In the genomic region with DNA sequence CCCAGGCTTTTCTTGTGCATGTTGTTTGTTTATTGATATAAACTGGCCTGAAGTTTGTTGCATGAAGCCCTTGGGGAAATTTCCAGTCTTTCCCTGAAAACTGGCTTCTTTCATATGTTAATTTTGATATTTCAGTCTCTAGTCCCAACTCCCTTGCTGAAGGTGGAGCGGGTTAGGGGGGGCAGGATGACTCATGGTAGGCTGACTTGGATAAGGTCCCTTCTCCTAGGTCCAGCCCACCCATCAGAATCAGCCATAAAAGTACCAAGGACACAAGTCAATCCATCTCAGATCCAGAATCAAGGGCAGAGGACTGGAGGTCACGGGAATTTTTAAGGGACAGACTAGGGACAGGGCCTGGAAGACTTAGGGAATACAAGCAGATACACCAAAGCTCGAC, we compare ENCODE assay signal across 30 mouse cellular contexts. TPM values are rescaled to one million over a fixed set of nuclear protein-coding genes. Genes with fewer than 3 reads are reported as not detected.
"Had no signal": no experiment of that assay in that cellular context is flagged by ENCODE, and none has a peak within 500 bp of the region (broad histone marks: within the 10 kb centered on the region; RNA-seq: fewer than 3 reads in every experiment).

No protein-coding gene starts in this region.

- H3K27ac ChIP-seq: kidney, embryonic 15.5 days; limb, embryonic 10.5 days; limb, embryonic 13.5 days; liver, embryonic 13.5 days; macrophage; midbrain, embryonic 12.5 days; neural tube, embryonic 13.5 days; stomach, postnatal 0 days had no signal

- ATAC-seq: midbrain, embryonic 16.5 days had no signal

- DNase-seq: kidney, adult 8-10 months; kidney, postnatal 10 days; kidney, postnatal 36 days; layer of hippocampus, adult 9-11 months; liver; liver, embryonic 13.5 days; lung, adult 2 months; lung, postnatal 14 days; retina, postnatal 1 day; right cerebral cortex, postnatal 4 days; thymus, adult 18-20 months; thymus, postnatal 4 days had no signal

- H3K4me1 ChIP-seq: limb, embryonic 10.5 days; limb, embryonic 13.5 days; neural tube, embryonic 13.5 days had no signal

- H3K36me3 ChIP-seq: kidney, embryonic 15.5 days; limb, embryonic 10.5 days; limb, embryonic 13.5 days; liver, embryonic 13.5 days; midbrain, embryonic 12.5 days; neural tube, embryonic 13.5 days had no signal

- H3K4me3 ChIP-seq: kidney, embryonic 15.5 days; limb, embryonic 10.5 days; limb, embryonic 13.5 days; liver, embryonic 13.5 days; midbrain, embryonic 12.5 days; myocyte; neural tube, embryonic 13.5 days had no signal

- H3K27me3 ChIP-seq: kidney, embryonic 15.5 days; limb, embryonic 13.5 days; liver, embryonic 13.5 days; midbrain, embryonic 12.5 days; neural tube, embryonic 13.5 days had no signal

- H3K9me3 ChIP-seq: kidney, embryonic 15.5 days; limb, embryonic 10.5 days; limb, embryonic 13.5 days; liver, embryonic 13.5 days; midbrain, embryonic 12.5 days; neural tube, embryonic 13.5 days had no signal

- H3K4me2 ChIP-seq: kidney, embryonic 15.5 days; limb, embryonic 13.5 days; liver, embryonic 13.5 days; midbrain, embryonic 12.5 days; neural tube, embryonic 13.5 days had no signal

- H3K9ac ChIP-seq: kidney, embryonic 15.5 days; limb, embryonic 13.5 days; liver, embryonic 13.5 days; midbrain, embryonic 12.5 days; neural tube, embryonic 13.5 days had no signal

RNA-seq across cellular contexts. Expression of a gene that starts 7.4 kb away (rescaled TPM):
- total RNA-seq: layer of hippocampus, postnatal 25 days; left cerebral cortex, adult 18-20 months; left cerebral cortex, postnatal 25 days; megakaryocyte, adult 5-6 weeks; monocyte, adult 5-6 weeks; neutrophil, adult 5-6 weeks had no signal
- polyA plus RNA-seq: kidney, embryonic 15.5 days; limb, embryonic 10.5 days; limb, embryonic 13.5 days; lung, adult 2 months; lung, embryonic 16.5 days; macrophage; midbrain, embryonic 12.5 days; midbrain, embryonic 16.5 days; neural tube, embryonic 13.5 days; stomach, embryonic 14.5 days had no signal

RNA-seq across cellular contexts. Expression of a gene that starts 30.0 kb away (rescaled TPM):
- total RNA-seq: layer of hippocampus, postnatal 25 days; left cerebral cortex, adult 18-20 months; left cerebral cortex, postnatal 25 days; monocyte, adult 5-6 weeks; neutrophil, adult 5-6 weeks had no signal
- polyA plus RNA-seq: limb, embryonic 10.5 days; lung, adult 2 months; lung, embryonic 16.5 days; macrophage; midbrain, embryonic 12.5 days; midbrain, embryonic 16.5 days; neural tube, embryonic 13.5 days; stomach, embryonic 14.5 days had no signal

RNA-seq across cellular contexts. Expression of a gene that starts 34.9 kb away (rescaled TPM):
- total RNA-seq: layer of hippocampus, postnatal 25 days; left cerebral cortex, adult 18-20 months; left cerebral cortex, postnatal 25 days; megakaryocyte, adult 5-6 weeks; monocyte, adult 5-6 weeks; neutrophil, adult 5-6 weeks had no signal
- polyA plus RNA-seq: kidney, embryonic 15.5 days; limb, embryonic 10.5 days; limb, embryonic 13.5 days; liver, embryonic 16.5 days; lung, adult 2 months; lung, embryonic 16.5 days; macrophage; midbrain, embryonic 12.5 days; midbrain, embryonic 16.5 days; myocyte; neural tube, embryonic 13.5 days; stomach, embryonic 14.5 days had no signal

RNA-seq across cellular contexts. Expression of a gene that starts 47.7 kb away (rescaled TPM):
- total RNA-seq: layer of hippocampus, postnatal 25 days; left cerebral cortex, adult 18-20 months; left cerebral cortex, postnatal 25 days; megakaryocyte, adult 5-6 weeks; monocyte, adult 5-6 weeks; neutrophil, adult 5-6 weeks had no signal
- polyA plus RNA-seq: limb, embryonic 10.5 days; limb, embryonic 13.5 days; macrophage; midbrain, embryonic 12.5 days; midbrain, embryonic 16.5 days; myocyte; neural tube, embryonic 13.5 days had no signal

RNA-seq across cellular contexts. Expression of a gene that starts 49.0 kb away (rescaled TPM):
- total RNA-seq: left cerebral cortex, postnatal 25 days; megakaryocyte, adult 5-6 weeks; monocyte, adult 5-6 weeks; neutrophil, adult 5-6 weeks had no signal
- polyA plus RNA-seq: liver, embryonic 13.5 days; liver, embryonic 16.5 days; lung, embryonic 16.5 days; macrophage; stomach, embryonic 14.5 days; stomach, postnatal 0 days had no signal
